Mouse (Mus musculus) forebrain, embryonic 14.5 days (tissue): ENCODE measurements at regions not wholly inside any gene's neighbourhood (a gene's known extent, or its start where the extent isn't known, plus 50 kb on each side); places are given as distances from the start of the nearest gene placed in this dataset.

Experiments
- ATAC-seq: fragments of 200-750 bp; cut with Nextera tagmentation; 2 replicates; pipeline ENCODE4 v1.8.0; 2017; ENCODE audit warnings: mild to moderate bottlenecking, moderate library complexity
- DNase-seq: peaks from one replicate; pipeline ENCODE4 v3.0.0-alpha.2; 2015; ENCODE audit warnings: low spot score
- H3K27ac ChIP-seq: fragments of 300-500 bp; sonication (generic); 2 replicates; pipeline ENCODE4 v1.5.1; 2014; ENCODE audit warnings: low read depth, mild to moderate bottlenecking, control low read depth, low read length, moderate library complexity
- H3K27me3 ChIP-seq: fragments of 300-500 bp; sonication (generic); replicated peaks from 2 replicates; pipeline ENCODE4 v1.6.1; 2014; ENCODE audit warnings: low read length, control low read depth, mixed read lengths; ENCODE audit not compliant: control insufficient read depth, insufficient read depth
- H3K36me3 ChIP-seq: fragments of 300-500 bp; sonication (generic); 2 replicates; pipeline ENCODE4 v1.6.1; 2014; ENCODE audit warnings: low read length, control low read depth; ENCODE audit not compliant: control insufficient read depth, insufficient read depth
- H3K4me1 ChIP-seq: fragments of 300-500 bp; sonication (generic); 2 replicates; pipeline ENCODE4 v1.6.1; 2014; ENCODE audit warnings: antibody characterized with exemption, low read length, control low read depth; ENCODE audit not compliant: control insufficient read depth, insufficient read depth
- H3K4me2 ChIP-seq: fragments of 300-500 bp; sonication (generic); 2 replicates; pipeline ENCODE4 v1.6.1; 2014; ENCODE audit warnings: mild to moderate bottlenecking, control low read depth, low read length
- H3K4me3 ChIP-seq: fragments of 300-500 bp; sonication (generic); 2 replicates; pipeline ENCODE4 v1.5.1; 2014; ENCODE audit warnings: low read depth, low read length, control low read depth
- H3K9ac ChIP-seq: fragments of 300-500 bp; sonication (generic); 2 replicates; pipeline ENCODE4 v1.6.1; 2014; ENCODE audit warnings: mild to moderate bottlenecking, low read length, control low read depth, moderate library complexity
- H3K9me3 ChIP-seq: fragments of 300-500 bp; sonication (generic); replicated peaks from 2 replicates; pipeline ENCODE4 v1.6.1; 2016; ENCODE audit warnings: low read length, control low read depth, mixed read lengths; ENCODE audit not compliant: control insufficient read depth
- WGBS: fragments of 180-500 bp; shearing (Covaris S2); extraction: QIAGEN DNeasy Blood & Tissue Kit; methylation state at CpG from one replicate; pipeline ENCODE4 v1.1.7; 2014; 5-methylcytosine and 5-hydroxymethylcytosine counted together

DNA sequence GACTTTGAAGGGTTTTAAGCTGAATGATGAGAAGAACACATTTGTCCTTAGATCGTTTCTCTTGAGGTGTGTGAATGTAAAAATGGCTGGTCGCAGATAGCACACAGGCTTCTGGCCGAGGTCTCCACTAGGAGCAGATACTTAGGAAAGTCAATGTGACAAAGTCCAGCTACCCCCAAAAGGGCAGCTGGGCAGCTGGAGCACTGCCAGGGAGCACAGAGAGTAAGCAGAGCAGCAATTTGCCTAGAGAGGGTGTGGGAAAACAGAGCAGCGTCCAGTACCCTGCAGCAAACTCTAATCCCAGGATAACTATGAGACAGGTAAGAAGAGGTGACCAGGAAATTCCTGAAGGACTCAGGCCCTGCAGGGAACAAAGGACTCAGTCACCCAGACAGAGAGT is 79.4 kb downstream of the S1pr1 start:
- Histone ChIP-seq H3K4me2 (no peak overlapping the region), H3K4me1 (peaks cover 9% of the 10 kb centered on the region; the same call in 1 of the 2 replicates), H3K36me3 (no peaks in the 10 kb centered on the region), H3K4me3 (no peak overlapping the region), H3K27ac (no peak overlapping the region), H3K9ac (no peak overlapping the region), H3K27me3 (no peaks in the 10 kb centered on the region), H3K9me3 (no peaks in the 10 kb centered on the region)
- ATAC-seq = no peak
- DNase-seq = no peak
- WGBS = 87% methylated on average over 4 of the region's 4 CpGs

- H3K9ac ChIP-seq = no peak overlapping the region
- DNase-seq (no peak), ATAC-seq (no peak)
- H3K27me3 ChIP-seq = no peaks in the 10 kb centered on the region
- peaks cover 9% of the 10 kb centered on the region; the same call in 1 of the 2 replicates for H3K4me1 ChIP-seq
- no peak overlapping the region for H3K4me3 ChIP-seq
- WGBS = 90% methylated on average over 5 of the region's 5 CpGs
- H3K4me2 ChIP-seq = no peak overlapping the region
- H3K27ac ChIP-seq = no peak overlapping the region
- no peaks in the 10 kb centered on the region for H3K9me3 ChIP-seq
- H3K36me3 ChIP-seq = no peaks in the 10 kb centered on the region
These were observed 79.8 kb downstream of the S1pr1 start for GRCm38 (mm10) chr3:115635081-115635480.

DNA sequence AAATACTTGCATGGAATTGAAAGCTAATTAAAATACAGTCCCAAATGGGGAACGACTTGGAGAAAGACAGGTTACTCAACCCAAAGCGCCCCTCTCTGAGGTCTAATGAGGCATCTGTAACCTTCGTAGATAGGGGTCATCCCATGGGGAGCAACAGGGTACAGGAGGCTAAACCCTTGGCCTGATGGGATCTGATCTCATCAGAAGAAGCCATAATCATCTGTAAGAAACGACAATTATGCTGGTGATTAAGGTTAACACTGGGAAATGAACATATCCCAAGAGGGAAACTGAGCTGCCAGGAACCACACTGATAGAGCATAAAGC is 82.5 kb downstream of the S1pr1 start:
- no peak overlapping the region for H3K4me2 ChIP-seq
- H3K4me3 ChIP-seq = no peak overlapping the region

GRCm38 (mm10) chr3:115631573-115632416 is 83.1 kb downstream of the S1pr1 start:
- no peaks in the 10 kb centered on the region for H3K9me3 ChIP-seq
- peak overlapping the region; percentile 49 for H3K27ac ChIP-seq
- no peaks in the 10 kb centered on the region for H3K27me3 ChIP-seq
- no peaks in the 10 kb centered on the region for H3K36me3 ChIP-seq
- H3K4me3 ChIP-seq = no peak overlapping the region
- peak overlapping the region; percentile 14 for H3K4me2 ChIP-seq
- H3K9ac ChIP-seq = 0 out of 2 replicates have a peak overlapping the region, but pooled peaks have one; percentile 1
- peaks cover 9% of the 10 kb centered on the region; the same call in 1 of the 2 replicates for H3K4me1 ChIP-seq
- 15% methylated on average over 17 of the region's 17 CpGs for whole genome bisulfite sequencing
- ATAC-seq = peak; percentile 82
- peak; percentile 82 for DNase-seq

More for the DNA sequence above, 82.5 kb downstream of the S1pr1 start:
- Histone ChIP-seq H3K27me3 (no peaks in the 10 kb centered on the region), H3K9ac (no peak overlapping the region), H3K36me3 (no peaks in the 10 kb centered on the region), H3K27ac (peak overlapping the region; percentile 49; the same call in 1 of the 2 replicates), H3K4me1 (peaks cover 9% of the 10 kb centered on the region; the same call in 1 of the 2 replicates), H3K9me3 (no peaks in the 10 kb centered on the region)
- DNase-seq (no peak), ATAC-seq (peak; percentile 36; the same call in 1 of the 2 replicates)
- WGBS = 29% methylated on average over 4 of the region's 4 CpGs

- no peak overlapping the region for H3K4me3 ChIP-seq
- H3K27me3 ChIP-seq = no peaks in the 10 kb centered on the region
- DNase-seq (no peak), ATAC-seq (no peak)
- H3K27ac ChIP-seq = no peak overlapping the region
- WGBS = 97% methylated on average over 3 of the region's 3 CpGs
- H3K4me2 ChIP-seq = no peak overlapping the region
- no peaks in the 10 kb centered on the region for H3K4me1 ChIP-seq
- no peak overlapping the region for H3K9ac ChIP-seq
- H3K36me3 ChIP-seq = no peaks in the 10 kb centered on the region
- H3K9me3 ChIP-seq = no peaks in the 10 kb centered on the region
These were observed 92.0 kb downstream of the S1pr1 start for GRCm38 (mm10) chr3:115622920-115623319.

- DNase-seq = no peak
- Histone ChIP-seq H3K27ac (no peak overlapping the region), H3K9me3 (no peaks in the 10 kb centered on the region), H3K4me3 (no peak overlapping the region), H3K36me3 (no peaks in the 10 kb centered on the region), H3K4me1 (no peaks in the 10 kb centered on the region), H3K4me2 (no peak overlapping the region), H3K27me3 (no peaks in the 10 kb centered on the region), H3K9ac (no peak overlapping the region)
- 82% methylated on average over 2 of the region's 2 CpGs for WGBS
- ATAC-seq = no peak
These were observed 92.6 kb downstream of the S1pr1 start for GRCm38 (mm10) chr3:115622300-115622699.

DNA sequence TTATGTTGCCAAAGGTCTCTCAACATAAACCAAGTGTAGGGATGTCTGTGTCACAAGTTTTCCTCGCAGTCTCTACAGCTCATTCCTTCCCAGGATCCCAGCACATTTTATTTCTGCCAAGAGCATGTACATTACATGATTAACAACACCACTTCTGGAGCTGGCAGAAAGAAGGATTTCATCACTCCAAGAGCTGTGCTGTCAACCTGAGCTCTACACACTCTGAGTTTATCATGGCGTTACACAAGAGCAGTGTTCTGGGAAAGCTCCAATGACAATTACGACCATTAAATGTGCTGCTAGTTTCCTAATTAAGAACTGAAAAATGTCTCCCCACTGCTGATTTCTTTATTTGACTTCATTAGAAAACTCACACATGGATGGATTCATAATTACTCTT is 94.9 kb downstream of the S1pr1 start:
- Histone ChIP-seq H3K36me3 (no peaks in the 10 kb centered on the region), H3K4me3 (no peak overlapping the region), H3K9me3 (no peaks in the 10 kb centered on the region), H3K27ac (no peak overlapping the region), H3K27me3 (no peaks in the 10 kb centered on the region), H3K4me2 (no peak overlapping the region), H3K9ac (no peak overlapping the region), H3K4me1 (no peaks in the 10 kb centered on the region)
- ATAC-seq (no peak), DNase-seq (peak; percentile 40)
- 69% methylated on average over 3 of the region's 3 CpGs for WGBS

DNA sequence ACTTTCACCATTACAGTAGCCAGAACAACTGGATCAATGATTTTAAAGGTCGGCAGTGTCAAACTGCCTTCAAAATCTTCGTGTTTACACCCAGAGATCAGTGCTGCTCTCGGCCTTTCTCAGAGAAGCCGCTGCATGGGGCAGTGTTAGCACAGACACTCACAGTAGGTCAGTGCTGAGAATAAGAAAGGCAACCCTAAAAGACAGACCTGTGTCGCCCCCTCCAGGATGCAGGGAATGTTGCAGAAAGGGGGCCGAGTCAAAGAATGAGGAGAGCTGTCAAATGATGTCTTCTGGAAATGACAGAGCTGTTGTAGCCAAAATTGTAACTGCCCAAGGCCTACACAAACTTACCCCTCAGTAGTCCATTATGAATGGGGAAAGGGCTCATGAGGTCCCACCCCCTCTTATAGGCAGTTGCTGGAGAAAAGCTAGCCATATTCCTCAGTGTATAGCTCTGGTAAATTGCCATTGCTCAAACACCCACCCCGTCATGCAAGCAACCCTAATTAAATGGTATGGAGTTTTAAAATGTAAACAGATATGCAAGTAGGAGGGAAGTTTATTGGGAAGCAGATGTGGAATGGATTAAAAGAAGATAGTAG is 98.8 kb downstream of the S1pr1 start:
- no peak overlapping the region for H3K4me3 ChIP-seq
- H3K27ac ChIP-seq = no peak overlapping the region
- peak; percentile 37 for DNase-seq
- no peaks in the 10 kb centered on the region for H3K27me3 ChIP-seq
- no peaks in the 10 kb centered on the region for H3K36me3 ChIP-seq
- WGBS = 26% methylated on average over 7 of the region's 7 CpGs
- H3K9me3 ChIP-seq = no peaks in the 10 kb centered on the region
- ATAC-seq = peak; percentile 71
- H3K4me2 ChIP-seq = no peak overlapping the region
- H3K9ac ChIP-seq = no peak overlapping the region
- no peaks in the 10 kb centered on the region for H3K4me1 ChIP-seq

DNA sequence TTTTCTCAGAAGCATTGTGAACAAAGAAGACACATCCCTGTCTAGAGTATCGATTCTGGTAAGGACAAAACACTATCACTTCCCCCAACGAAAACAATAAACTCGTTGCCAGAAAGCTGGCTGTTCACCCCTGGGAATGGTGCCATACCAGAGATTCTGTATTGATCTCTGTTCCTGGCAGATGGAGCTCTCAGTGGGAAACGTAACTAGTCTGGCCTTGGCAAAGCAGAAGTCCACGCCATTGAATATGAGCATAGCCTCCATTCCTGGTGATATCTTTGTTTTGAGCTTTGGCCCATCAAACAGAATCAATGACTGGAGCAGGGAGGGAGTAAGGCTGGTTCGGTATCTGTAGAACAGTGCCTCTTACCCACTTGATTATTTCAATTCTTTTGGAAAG is 102.0 kb downstream of the S1pr1 start:
- no peak for DNase-seq
- no peak overlapping the region for H3K9ac ChIP-seq
- H3K4me1 ChIP-seq = no peaks in the 10 kb centered on the region
- no peaks in the 10 kb centered on the region for H3K27me3 ChIP-seq
- WGBS = 78% methylated on average over 6 of the region's 6 CpGs
- no peak overlapping the region for H3K4me3 ChIP-seq
- no peaks in the 10 kb centered on the region for H3K9me3 ChIP-seq
- H3K27ac ChIP-seq = no peak overlapping the region
- no peaks in the 10 kb centered on the region for H3K36me3 ChIP-seq
- no peak for ATAC-seq
- H3K4me2 ChIP-seq = no peak overlapping the region
